Mouse (Mus musculus) bone marrow macrophage, adult 2 months (primary cell): ENCODE measurements around the gene E330017A01Rik.

ENCODE experiments used
- CTCF ChIP-seq: IDR thresholded peaks from 2 replicates; pipeline ENCODE4 v1.5.1; 2012; ENCODE audit warnings: low read depth, mild to moderate bottlenecking, low read length, moderate library complexity
- POLR2A ChIP-seq: IDR thresholded peaks from 2 replicates; pipeline ENCODE4 v1.6.1; 2012; ENCODE audit warnings: mild to moderate bottlenecking, low read depth, low read length, borderline replicate concordance

DNA sequence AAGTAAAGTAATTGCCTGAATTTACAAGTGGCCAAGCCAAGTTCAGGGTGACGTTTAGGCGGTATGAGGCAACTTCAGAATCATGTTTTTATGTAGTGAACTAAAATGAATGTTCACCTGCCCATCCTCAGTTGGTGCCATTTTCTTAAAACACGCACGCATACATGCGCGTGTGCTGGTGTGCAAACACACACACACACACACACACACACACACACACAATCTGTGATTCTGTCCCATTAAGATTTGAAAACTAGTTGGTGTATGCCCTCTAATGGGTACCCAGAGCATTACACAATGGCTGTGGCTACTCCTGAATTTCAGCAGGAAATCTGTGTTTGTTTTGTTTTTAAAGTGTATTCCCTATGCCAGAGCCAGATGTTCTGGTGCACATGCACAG, 14.6 kb downstream of the E330017A01Rik start:
- TF ChIP-seq POLR2A = no peak
- peak; percentile 31; the same call in 1 of the 2 replicates for TF ChIP-seq CTCF
